Mouse (Mus musculus) kidney, postnatal 0 days (tissue): Measurements from ENCODE around the gene Tomm20. TPM values are rescaled to one million over a fixed set of nuclear protein-coding genes. Genes with fewer than 3 reads are reported as not detected.
A peak's percentile ranks its signal among the peaks of the same experiment; 100 is the strongest.

Source experiments
- ATAC-seq: fragments of 200-750 bp; cut with Nextera tagmentation; replicated peaks from 2 replicates; pipeline ENCODE4 v1.8.0; 2017; ENCODE audit warnings: low read depth, moderate number of reproducible peaks, moderate TSS enrichment, moderate library complexity; ENCODE audit not compliant: low FRiP score
- DNase-seq: peaks from one replicate; pipeline ENCODE4 v3.0.0-alpha.2; 2016; ENCODE audit warnings: low spot score
- H3K27ac ChIP-seq: fragments of 300-500 bp; sonication (generic); 2 replicates; pipeline ENCODE4 v1.5.1; 2014; ENCODE audit warnings: mild to moderate bottlenecking
- H3K27me3 ChIP-seq: fragments of 300-500 bp; sonication (generic); 2 replicates; pipeline ENCODE4 v1.6.1; 2014; ENCODE audit warnings: low read length, mixed read lengths; ENCODE audit not compliant: insufficient read depth
- H3K36me3 ChIP-seq: fragments of 300-500 bp; sonication (generic); 2 replicates; pipeline ENCODE4 v1.6.1; 2014; ENCODE audit warnings: low read length, mixed read lengths; ENCODE audit not compliant: insufficient read depth
- H3K4me1 ChIP-seq: fragments of 300-500 bp; sonication (generic); replicated peaks from 2 replicates; pipeline ENCODE4 v1.6.1; 2014; ENCODE audit warnings: antibody characterized with exemption, low read length, mixed read lengths; ENCODE audit not compliant: insufficient read depth
- H3K4me2 ChIP-seq: fragments of 300-500 bp; sonication (generic); 2 replicates; pipeline ENCODE4 v1.6.1; 2014; ENCODE audit warnings: mild to moderate bottlenecking, low read length, moderate library complexity, mixed read lengths
- H3K4me3 ChIP-seq: fragments of 300-500 bp; sonication (generic); replicated peaks from 2 replicates; pipeline ENCODE4 v1.5.1; 2014; ENCODE audit warnings: low read depth, low read length
- H3K9ac ChIP-seq: fragments of 300-500 bp; sonication (generic); 2 replicates; pipeline ENCODE4 v1.6.1; 2014; ENCODE audit warnings: low read depth, low read length
- H3K9me3 ChIP-seq: fragments of 300-500 bp; sonication (generic); replicated peaks from 2 replicates; pipeline ENCODE4 v1.6.1; 2016; ENCODE audit warnings: low read length, inconsistent platforms, mixed read lengths
- CTCF ChIP-seq: IDR thresholded peaks from 2 replicates; pipeline ENCODE4 v1.5.1; 2016; ENCODE audit warnings: antibody characterized with exemption, low read depth, mild to moderate bottlenecking, moderate library complexity
- WGBS: fragments of 180-500 bp; shearing (Covaris S2); extraction: QIAGEN DNeasy Blood & Tissue Kit; methylation state at CpG from one replicate; pipeline ENCODE4 v1.1.7; 2014; 5-methylcytosine and 5-hydroxymethylcytosine counted together
- polyA plus RNA-seq: library from polyadenylated mRNA; unstranded; fragments of >200 nt; fragmentation: Nextera tagmentation; extraction: Ambion mirVana; gene quantifications from 2 replicates; pipeline ENCODE4 v1.2.1, GENCODE M21; 2015

The Tomm20 gene
- polyA plus RNA-seq, 1 experiment from 2014 or later, result 315 TPM

DNA sequence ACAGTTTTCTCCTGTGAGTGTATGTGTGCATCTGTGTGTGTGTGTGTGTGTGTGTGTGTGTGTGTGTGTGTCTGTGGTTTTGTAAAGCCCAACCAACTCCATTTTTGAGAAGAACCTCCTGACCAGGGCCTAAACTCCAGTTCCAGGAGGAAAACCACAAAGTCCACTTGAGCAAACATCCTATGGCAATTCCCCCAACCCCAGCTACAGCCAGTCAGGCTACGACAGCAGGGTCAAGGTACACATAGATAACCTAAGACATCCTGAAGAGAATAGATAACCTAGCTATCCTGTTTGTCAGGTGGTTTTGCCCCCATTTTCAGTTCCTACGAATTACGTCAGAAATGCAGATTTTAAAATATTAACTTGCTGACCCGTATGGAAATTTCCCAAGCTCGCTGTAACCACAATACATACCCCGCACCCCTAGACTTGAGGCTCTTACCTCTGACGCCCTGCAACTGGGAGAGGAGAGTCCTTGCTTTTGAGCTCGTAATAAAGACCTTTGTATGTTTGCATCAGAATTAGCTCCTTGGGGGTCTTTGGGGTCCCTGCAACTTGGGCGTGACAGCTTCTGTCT is 28.1 kb upstream of the Tomm20 start:
- H3K4me3 ChIP-seq, result no peak overlapping the region
- H3K27ac ChIP-seq, result peak overlapping the region; percentile 47; the same call in 1 of the 2 replicates
- H3K9me3 ChIP-seq, result no peaks in the 10 kb centered on the region
- H3K36me3 ChIP-seq, result peaks cover 7% of the 10 kb centered on the region
- H3K4me2 ChIP-seq, result no peak overlapping the region
- DNase-seq (no peak), ATAC-seq (no peak)
- 71% methylated on average over 9 of the region's 9 CpGs for WGBS
- no peaks in the 10 kb centered on the region for H3K27me3 ChIP-seq
- 0 out of 2 replicates have a peak, but pooled peaks cover 4% of the 10 kb centered on the region for H3K4me1 ChIP-seq
- no peak for TF ChIP-seq CTCF
- no peak overlapping the region for H3K9ac ChIP-seq

- no peak overlapping the region for H3K9ac ChIP-seq
- no peak overlapping the region for H3K4me3 ChIP-seq
- H3K9me3 ChIP-seq, result no peaks in the 10 kb centered on the region
- ATAC-seq (no peak), DNase-seq (no peak)
- H3K27me3 ChIP-seq, result no peaks in the 10 kb centered on the region
- no peak overlapping the region for H3K4me2 ChIP-seq
- 0 out of 2 replicates have a peak, but pooled peaks cover 4% of the 10 kb centered on the region for H3K4me1 ChIP-seq
- no peak overlapping the region for H3K27ac ChIP-seq
- no peak for TF ChIP-seq CTCF
- H3K36me3 ChIP-seq, result peaks cover 15% of the 10 kb centered on the region
- WGBS, result 73% methylated on average over 2 of the region's 2 CpGs
Measured at GRCm38 (mm10) chr8:126972649-126973048, 27.0 kb upstream of the Tomm20 start.

GRCm38 (mm10) chr8:126972102-126972501 is 26.5 kb upstream of the Tomm20 start:
- H3K36me3 ChIP-seq, result peaks cover 18% of the 10 kb centered on the region
- H3K4me1 ChIP-seq, result 0 out of 2 replicates have a peak, but pooled peaks cover 4% of the 10 kb centered on the region
- no peak overlapping the region for H3K9ac ChIP-seq
- no peak for TF ChIP-seq CTCF
- DNase-seq (no peak), ATAC-seq (no peak)
- no peak overlapping the region for H3K4me3 ChIP-seq
- 73% methylated on average over 2 of the region's 2 CpGs for WGBS
- H3K9me3 ChIP-seq, result no peaks in the 10 kb centered on the region
- H3K27ac ChIP-seq, result no peak overlapping the region
- H3K27me3 ChIP-seq, result no peaks in the 10 kb centered on the region
- no peak overlapping the region for H3K4me2 ChIP-seq

GRCm38 (mm10) chr8:126971314-126971664 is 25.6 kb upstream of the Tomm20 start:
- H3K9ac ChIP-seq, result peak overlapping the region; percentile 83
- H3K9me3 ChIP-seq, result no peaks in the 10 kb centered on the region
- peak overlapping the region; percentile 94 for H3K4me2 ChIP-seq
- peaks cover 18% of the 10 kb centered on the region for H3K36me3 ChIP-seq
- 0 out of 2 replicates have a peak, but pooled peaks cover 4% of the 10 kb centered on the region for H3K4me1 ChIP-seq
- ATAC-seq, result 0 out of 2 replicates have a peak, but pooled peaks have one; percentile 8
- TF ChIP-seq CTCF, result no peak
- H3K4me3 ChIP-seq, result peak overlapping the region; percentile 96
- H3K27me3 ChIP-seq, result no peaks in the 10 kb centered on the region
- no peak for DNase-seq
- H3K27ac ChIP-seq, result peak overlapping the region; percentile 77
- 7% methylated on average over 13 of the region's 13 CpGs for WGBS

- Histone ChIP-seq H3K27ac (peak within 1 kb of the TSS; percentile 77), H3K4me1 (0 out of 2 replicates have a peak, but pooled peaks cover 4% of the 10 kb centered on the region), H3K9me3 (no peaks in the 10 kb centered on the region), H3K27me3 (no peaks in the 10 kb centered on the region), H3K4me2 (peak within 1 kb of the TSS; percentile 94), H3K4me3 (peak within 1 kb of the TSS; percentile 96), H3K9ac (peak within 1 kb of the TSS; percentile 83), H3K36me3 (peaks cover 18% of the 10 kb centered on the region)
- DNase-seq, result peak; percentile 98
- peak; percentile 96 for ATAC-seq
- no peak for TF ChIP-seq CTCF
- under 1% methylated on average over 50 of the region's 50 CpGs for WGBS
Measured at GRCm38 (mm10) chr8:126970579-126971313, 25.1 kb upstream of the Tomm20 start, which contains the start of gene Rbm34. Gene Rbm34 (minus strand): TSS chr8:126971071.

GRCm38 (mm10) chr8:126969546-126969945 is 23.9 kb upstream of the Tomm20 start:
- Histone ChIP-seq H3K27ac (no peak overlapping the region), H3K4me1 (0 out of 2 replicates have a peak, but pooled peaks cover 4% of the 10 kb centered on the region), H3K9ac (no peak overlapping the region), H3K36me3 (peaks cover 18% of the 10 kb centered on the region), H3K4me2 (no peak overlapping the region), H3K27me3 (no peaks in the 10 kb centered on the region), H3K4me3 (no peak overlapping the region), H3K9me3 (no peaks in the 10 kb centered on the region)
- TF ChIP-seq CTCF, result no peak
- ATAC-seq (no peak), DNase-seq (no peak)
- 94% methylated on average over 1 of the region's 1 CpGs for WGBS
